Mouse (Mus musculus): ENCODE results near the gene Madd. TPM values are rescaled to one million over a fixed set of nuclear protein-coding genes. Genes with fewer than 3 reads are reported as not detected.

Gene Madd
- 15.5 TPM for polyA plus RNA-seq (2014; fragmentation: Illumina TruSeq; extraction: RNeasy Lipid Tissue Mini Kit (QIAGEN cat#74804); ENCODE audit: insufficient read depth, low read depth, low replicate concordance)

DNA sequence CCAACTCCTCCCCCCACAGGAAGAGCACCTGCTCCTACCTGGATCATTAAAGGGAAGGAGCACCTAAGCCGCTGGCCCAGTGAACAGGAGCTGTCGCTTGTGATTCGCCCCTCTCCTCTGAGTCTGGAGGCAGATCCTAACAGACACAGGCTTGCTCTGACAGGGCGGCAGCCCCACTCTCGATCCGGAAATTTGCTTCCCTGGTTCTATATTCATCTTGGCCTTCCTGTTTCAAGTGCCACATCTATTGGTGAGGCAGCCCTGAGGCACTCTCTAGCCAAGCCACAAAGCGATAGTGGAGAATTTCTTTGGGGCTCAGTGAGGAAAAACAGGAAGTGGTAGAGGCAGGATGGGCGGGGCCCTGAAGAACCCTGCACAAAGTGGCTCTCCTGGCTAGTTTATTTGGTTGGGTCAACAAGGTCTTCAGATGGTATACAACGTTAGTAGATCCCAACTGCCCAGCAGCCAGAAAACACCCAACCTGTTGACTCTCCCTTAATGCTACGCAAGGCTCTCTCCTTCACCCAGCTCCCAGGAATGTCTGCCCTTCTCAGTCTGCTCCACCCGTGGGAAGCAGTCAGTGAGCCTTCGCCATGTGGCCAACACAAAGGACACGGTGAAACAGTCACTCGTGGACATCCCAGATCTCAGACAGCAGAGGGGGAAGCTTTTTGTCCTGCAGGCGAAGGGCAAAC lies at the start of gene Madd:
Madd (minus strand) TSS at position 127 of the 695 bp plus-strand sequence.

DNA sequence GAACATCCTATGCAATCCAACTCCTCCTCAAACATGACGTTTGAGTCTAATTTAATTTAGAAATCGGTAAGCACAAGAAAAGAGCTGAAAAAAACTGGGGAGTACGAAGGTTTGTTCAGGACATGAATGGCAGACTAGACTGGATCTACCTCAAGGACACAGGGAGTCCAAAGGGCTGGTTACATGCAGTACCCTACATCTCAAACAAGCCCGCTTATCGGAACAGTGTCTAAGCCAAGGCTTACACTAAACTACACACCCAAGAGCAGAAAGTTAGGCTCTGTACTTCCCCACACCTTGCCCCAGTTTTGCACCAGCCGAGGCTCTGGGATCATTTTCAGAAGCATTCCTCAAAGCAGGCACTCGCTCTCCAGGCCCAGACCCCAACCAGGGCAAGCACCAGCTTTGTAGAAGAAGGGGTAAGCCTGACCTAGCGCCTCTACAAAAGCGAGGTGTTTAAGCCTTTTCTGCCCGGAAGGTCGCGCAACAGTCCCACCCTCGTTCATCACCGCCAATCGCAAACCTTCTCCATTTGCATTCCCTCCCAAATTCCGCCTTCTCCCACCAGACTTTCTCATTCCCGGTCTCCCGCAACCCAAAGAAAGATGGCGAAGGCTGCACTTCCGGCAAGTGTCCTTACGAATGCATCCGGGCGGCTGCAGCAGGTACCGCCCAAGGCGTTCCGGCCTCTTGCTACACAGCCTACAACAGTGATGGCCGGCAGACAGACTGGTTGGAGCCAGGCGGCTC lies 18.8 kb upstream of the Madd start, which contains the start of the genes Nr1h3 and Acp2:
Nr1h3 (minus strand) TSS at position 613 of the 750 bp plus-strand sequence.
Acp2 (plus strand) TSS at position 664 of the 750 bp plus-strand sequence.

DNA sequence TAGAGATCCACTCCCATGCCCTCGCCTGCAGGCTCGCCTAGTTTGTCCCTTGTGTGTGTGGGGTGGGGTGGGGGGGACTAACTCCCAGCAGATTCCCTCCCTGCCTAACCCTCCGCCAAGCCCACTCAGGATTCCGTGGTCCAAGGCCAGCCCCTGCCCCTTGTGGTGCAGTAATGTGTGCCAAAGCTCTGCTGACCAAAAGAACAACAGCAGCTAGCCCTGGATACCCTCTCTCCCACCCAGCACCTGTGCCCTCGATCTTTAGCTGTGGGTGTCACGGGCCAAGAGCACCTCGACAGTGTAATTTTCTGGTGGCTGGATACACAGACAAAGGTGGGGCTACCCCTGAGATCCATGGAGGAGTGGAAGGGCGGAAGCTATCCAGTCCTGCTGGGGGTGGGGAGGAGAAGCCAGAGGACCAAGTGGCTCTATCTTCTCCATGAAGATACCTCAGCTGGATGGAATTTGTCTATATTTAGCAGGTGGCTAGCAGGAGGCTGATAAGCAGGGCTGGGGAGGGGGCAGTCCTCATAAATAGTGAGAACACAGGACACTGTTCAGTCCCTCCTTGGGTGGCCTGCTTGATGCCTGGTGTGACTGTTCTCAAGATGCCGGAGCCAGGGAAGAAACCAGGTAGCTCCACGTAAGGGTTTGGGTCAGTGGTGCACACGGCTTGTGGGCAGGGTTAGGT lies 65.9 kb downstream of the Madd start, which contains the start of gene Mybpc3:
Mybpc3 (plus strand) TSS at position 560 of the 691 bp plus-strand sequence.

Other genes starting within 250 kb of the Madd start
- gene Celf1, start 243.5 kb downstream of the Madd start, polyA plus RNA-seq (2014; fragmentation: Illumina TruSeq; extraction: RNeasy Lipid Tissue Mini Kit (QIAGEN cat#74804); ENCODE audit: insufficient read depth, low read depth, low replicate concordance): 21.3 TPM
- gene Rapsn, start 148.2 kb downstream of the Madd start, polyA plus RNA-seq (2014; fragmentation: Illumina TruSeq; extraction: RNeasy Lipid Tissue Mini Kit (QIAGEN cat#74804); ENCODE audit: insufficient read depth, low read depth, low replicate concordance): 1.7 TPM
- gene Psmc3, start 129.8 kb downstream of the Madd start, polyA plus RNA-seq (2014; fragmentation: Illumina TruSeq; extraction: RNeasy Lipid Tissue Mini Kit (QIAGEN cat#74804); ENCODE audit: insufficient read depth, low read depth, low replicate concordance): 141 TPM
- 22.6 TPM for gene Slc39a13, start 113.4 kb downstream of the Madd start, polyA plus RNA-seq (2014; fragmentation: Illumina TruSeq; extraction: RNeasy Lipid Tissue Mini Kit (QIAGEN cat#74804); ENCODE audit: insufficient read depth, low read depth, low replicate concordance)
- gene Spi1, start 101.4 kb downstream of the Madd start, polyA plus RNA-seq (2014; fragmentation: Illumina TruSeq; extraction: RNeasy Lipid Tissue Mini Kit (QIAGEN cat#74804); ENCODE audit: insufficient read depth, low read depth, low replicate concordance): 29.8 TPM
- 3.7 TPM for gene Mybpc3, start 65.7 kb downstream of the Madd start, polyA plus RNA-seq (2014; fragmentation: Illumina TruSeq; extraction: RNeasy Lipid Tissue Mini Kit (QIAGEN cat#74804); ENCODE audit: insufficient read depth, low read depth, low replicate concordance)
- 51.4 TPM for gene Nr1h3, start 19.0 kb upstream of the Madd start, polyA plus RNA-seq (2014; fragmentation: Illumina TruSeq; extraction: RNeasy Lipid Tissue Mini Kit (QIAGEN cat#74804); ENCODE audit: insufficient read depth, low read depth, low replicate concordance)
- 13.0 TPM for gene Acp2, start 19.0 kb upstream of the Madd start, polyA plus RNA-seq (2014; fragmentation: Illumina TruSeq; extraction: RNeasy Lipid Tissue Mini Kit (QIAGEN cat#74804); ENCODE audit: insufficient read depth, low read depth, low replicate concordance)
- gene Ddb2, start 53.1 kb upstream of the Madd start, polyA plus RNA-seq (2014; fragmentation: Illumina TruSeq; extraction: RNeasy Lipid Tissue Mini Kit (QIAGEN cat#74804); ENCODE audit: insufficient read depth, low read depth, low replicate concordance): 9.9 TPM
- 22.2 TPM for gene Pacsin3, start 72.1 kb upstream of the Madd start, polyA plus RNA-seq (2014; fragmentation: Illumina TruSeq; extraction: RNeasy Lipid Tissue Mini Kit (QIAGEN cat#74804); ENCODE audit: insufficient read depth, low read depth, low replicate concordance)
- gene Arfgap2, start 81.1 kb upstream of the Madd start, polyA plus RNA-seq (2014; fragmentation: Illumina TruSeq; extraction: RNeasy Lipid Tissue Mini Kit (QIAGEN cat#74804); ENCODE audit: insufficient read depth, low read depth, low replicate concordance): 38.3 TPM